Mouse (Mus musculus) NIH3T3 (cell line): ENCODE data around the gene Ptch2.
A peak's percentile ranks its signal among the peaks of the same experiment; 100 is the strongest.

Experiments
- DNase-seq: peaks from one replicate; pipeline ENCODE4 v3.0.0-alpha.2; 2012; ENCODE audit warnings: low read depth

Gene Ptch2

GRCm38 (mm10) chr4:117105127-117105526 is 9.3 kb downstream of the Ptch2 start:
- no peak for DNase-seq

- DNase-seq = no peak
These were observed 12.1 kb downstream of the Ptch2 start for GRCm38 (mm10) chr4:117107813-117108523.

- no peak for DNase-seq
These were observed 12.6 kb downstream of the Ptch2 start for GRCm38 (mm10) chr4:117108524-117108849.

GRCm38 (mm10) chr4:117109330-117109729 is 13.5 kb downstream of the Ptch2 start:
- DNase-seq = no peak

- no peak for DNase-seq
These were observed 14.4 kb downstream of the Ptch2 start for GRCm38 (mm10) chr4:117110249-117110648.

- no peak for DNase-seq
These were observed 15.1 kb downstream of the Ptch2 start for GRCm38 (mm10) chr4:117110985-117111384.

- no peak for DNase-seq
These were observed 17.4 kb downstream of the Ptch2 start for GRCm38 (mm10) chr4:117113237-117113636.

GRCm38 (mm10) chr4:117115592-117115991 is 19.7 kb downstream of the Ptch2 start:
- DNase-seq = no peak

GRCm38 (mm10) chr4:117117931-117118330 is 22.1 kb downstream of the Ptch2 start:
- DNase-seq = peak; percentile 43

- no peak for DNase-seq
These were observed 23.8 kb downstream of the Ptch2 start for GRCm38 (mm10) chr4:117119636-117120035.

- DNase-seq = no peak
These were observed 24.2 kb downstream of the Ptch2 start for GRCm38 (mm10) chr4:117120052-117120444.

- DNase-seq = peak; percentile 100
These were observed 24.9 kb downstream of the Ptch2 start for GRCm38 (mm10) chr4:117120445-117121414.

- DNase-seq = no peak
These were observed 26.3 kb downstream of the Ptch2 start for GRCm38 (mm10) chr4:117122209-117122608.

- DNase-seq = no peak
These were observed 27.8 kb downstream of the Ptch2 start for GRCm38 (mm10) chr4:117123546-117124217.

- no peak for DNase-seq
These were observed 28.3 kb downstream of the Ptch2 start for GRCm38 (mm10) chr4:117124218-117124517.

GRCm38 (mm10) chr4:117124518-117125347 is 28.9 kb downstream of the Ptch2 start:
- DNase-seq = peak; percentile 76

- DNase-seq = peak; percentile 98
These were observed 29.6 kb downstream of the Ptch2 start, which contains the start of gene Btbd19 for GRCm38 (mm10) chr4:117125348-117125909. Gene Btbd19, minus strand, starts transcription at chr4:117125725.

- peak; percentile 97 for DNase-seq
These were observed 30.2 kb downstream of the Ptch2 start for GRCm38 (mm10) chr4:117125910-117126674.

- DNase-seq = peak; percentile 70
These were observed 30.9 kb downstream of the Ptch2 start, which contains the start of gene Tctex1d4 for GRCm38 (mm10) chr4:117126675-117127290. Gene Tctex1d4, plus strand, starts transcription at chr4:117126794.
